Mouse (Mus musculus): ENCODE results near the gene Rhbdf2.

DNA sequence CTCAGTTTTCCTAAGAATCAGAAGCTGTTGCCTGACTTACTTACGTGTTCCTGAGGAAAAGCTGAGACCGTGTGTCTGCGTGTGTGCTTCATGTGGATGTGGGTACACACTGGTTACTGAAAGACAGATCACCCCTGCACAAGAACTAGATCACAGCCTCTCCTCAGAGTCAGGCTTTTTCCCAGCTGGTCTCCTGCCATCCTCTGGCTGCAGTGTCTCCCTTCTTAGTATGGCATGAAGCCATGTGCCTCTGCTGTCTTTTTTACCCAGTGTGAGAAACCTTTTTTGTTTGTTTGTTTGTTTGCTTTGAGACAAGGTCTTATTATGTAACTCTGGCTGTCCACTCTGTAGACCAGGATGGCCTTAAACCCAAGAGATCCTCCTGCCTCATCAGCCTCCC is 47.5 kb downstream of the Rhbdf2 start:
- TF ChIP-seq POLR2A (IDR thresholded peaks at IDR 0.05; ENCODE audit: extremely low read depth, insufficient read depth, low read length) (no peak), CTCF (IDR thresholded peaks at IDR 0.05; ENCODE audit: low read depth, low read length) (no peak)

All from liver, adult 2 months (tissue).